Mouse (Mus musculus) thymus, postnatal 10 days (tissue): ENCODE results near the gene Unc79.

Experiments
- DNase-seq, 2 experiments: peaks; one replicate each; pipeline ENCODE4 v3.0.0; 2021; ENCODE audit warnings: low spot score in 2 of 2

Gene Unc79

DNA sequence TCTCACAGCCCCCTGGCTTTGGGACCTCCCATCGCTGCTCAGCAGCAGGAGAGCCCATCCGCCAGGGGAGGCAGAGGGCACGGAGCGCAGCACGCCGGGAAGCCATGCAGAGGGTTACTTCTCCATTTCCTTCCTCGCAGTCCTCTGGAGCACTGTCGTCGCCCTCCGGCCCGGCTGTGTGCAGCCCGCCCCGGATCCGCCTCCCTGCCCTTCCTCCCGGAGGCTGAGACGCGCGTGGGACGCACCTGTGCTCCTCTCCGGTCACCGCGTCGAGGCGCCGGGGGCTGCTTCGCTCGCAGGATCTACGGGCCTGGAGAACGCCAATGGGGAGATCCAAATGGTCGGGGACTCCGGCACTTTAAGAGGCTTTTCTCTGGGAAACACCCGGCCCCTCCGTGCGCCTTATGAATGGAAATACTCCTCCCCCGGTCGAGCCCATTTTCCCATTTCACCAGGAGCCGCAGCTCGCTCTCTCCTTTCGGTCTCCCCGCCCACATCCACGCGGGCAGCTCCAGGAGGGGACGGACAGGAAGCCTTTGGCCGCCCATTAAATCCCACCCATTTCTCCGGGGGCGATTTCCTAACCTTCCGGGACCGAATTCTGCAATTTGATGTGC lies at the start of gene Unc79:
TSS of gene Unc79 (plus strand) at position 82 of the 617 bp plus-strand sequence.
- DNase-seq = peak in 1 of 2 experiments; percentile 5

GRCm38 (mm10) chr12:102899091-102899490 lies 49.6 kb upstream of the Unc79 start, which contains the start of gene Cox8c:
Cox8c (plus strand) TSS chr12:102899316.
- no peak for DNase-seq

- no peak for DNase-seq
Measured at GRCm38 (mm10) chr12:102908191-102908590, 40.5 kb upstream of the Unc79 start.

DNA sequence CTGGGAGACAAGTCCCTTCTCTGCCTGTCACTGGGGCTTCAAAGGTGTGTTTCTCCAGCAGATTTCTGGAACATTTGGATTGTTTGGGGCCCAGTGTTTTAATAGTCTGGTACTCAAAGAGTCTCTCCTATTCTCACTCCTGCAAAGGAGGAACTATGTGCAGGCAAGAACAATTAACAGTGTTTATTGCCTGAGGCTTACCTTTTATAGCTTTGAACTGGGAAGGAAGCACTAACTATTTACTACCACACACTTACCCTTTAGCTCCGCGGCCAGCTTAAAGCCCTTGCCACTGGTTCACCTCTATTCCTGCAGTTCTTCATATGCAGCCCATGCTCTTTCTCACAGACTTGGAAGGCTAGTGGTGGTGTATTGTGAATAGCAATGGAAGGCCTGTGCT lies 32.6 kb upstream of the Unc79 start:
- DNase-seq = no peak

GRCm38 (mm10) chr12:102929764-102930163 lies 18.9 kb upstream of the Unc79 start:
- DNase-seq = no peak

DNA sequence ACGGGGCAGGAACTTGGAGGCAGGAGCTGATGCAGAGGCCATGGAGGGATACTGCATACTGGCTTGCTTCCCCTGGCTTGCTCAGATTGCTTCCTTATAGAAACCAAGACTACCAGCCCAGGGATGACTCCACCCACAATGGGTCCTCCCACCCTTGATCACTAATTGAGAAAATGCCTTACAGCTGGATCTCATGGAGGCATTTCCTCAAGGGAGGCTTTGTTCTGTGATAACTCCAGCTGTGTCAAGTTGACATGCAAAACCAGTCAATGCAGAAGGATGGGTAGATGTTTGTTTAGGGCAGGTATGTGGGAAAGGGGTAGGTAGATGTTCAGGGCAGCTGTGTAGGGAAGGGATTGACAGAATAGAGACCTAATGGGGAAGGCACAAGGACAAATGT lies 18.3 kb upstream of the Unc79 start:
- DNase-seq = no peak

GRCm38 (mm10) chr12:102930789-102931188 lies 17.9 kb upstream of the Unc79 start:
- DNase-seq = no peak

DNA sequence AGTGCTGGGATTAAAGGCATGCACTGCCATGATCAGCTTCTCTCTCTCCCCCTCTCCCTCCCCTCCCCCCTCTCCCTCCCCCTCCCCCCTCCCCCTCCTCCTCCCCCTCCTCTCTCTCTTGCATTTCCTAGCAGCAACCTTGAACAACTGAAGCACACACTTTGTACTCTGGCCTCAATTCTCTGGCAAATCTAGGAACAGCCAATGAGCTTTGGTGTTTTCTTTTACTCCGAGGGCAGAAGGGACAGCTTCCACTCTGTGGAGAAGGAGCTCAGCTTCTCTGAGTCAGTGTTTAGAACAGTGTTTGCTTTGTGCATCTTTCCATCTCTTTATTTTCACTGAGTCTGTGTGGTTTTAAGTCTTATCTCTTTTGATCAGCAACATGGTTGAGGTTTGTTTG lies 12.8 kb upstream of the Unc79 start:
- DNase-seq = no peak

GRCm38 (mm10) chr12:102945571-102945970 lies 3.1 kb upstream of the Unc79 start:
- DNase-seq = no peak

DNA sequence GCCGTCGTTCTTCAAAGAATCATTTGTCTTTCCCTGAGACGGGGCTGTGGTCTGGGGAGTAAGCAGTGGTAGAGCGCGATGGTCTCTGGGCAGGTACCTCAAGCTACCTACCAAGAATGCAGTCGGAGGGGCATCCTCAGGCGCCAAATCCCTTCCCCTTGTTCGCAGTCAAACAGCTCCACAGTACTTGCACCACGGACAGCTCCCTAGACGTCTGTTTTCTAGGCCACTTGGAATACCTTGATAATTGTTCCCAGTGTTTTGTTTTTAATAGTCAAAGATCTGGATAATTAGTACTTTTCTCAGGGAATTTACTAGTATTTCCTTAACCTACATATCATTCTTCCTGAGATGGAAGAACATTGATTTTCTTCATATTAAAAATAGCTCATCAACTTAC lies 833 bp upstream of the Unc79 start:
- DNase-seq = no peak

DNA sequence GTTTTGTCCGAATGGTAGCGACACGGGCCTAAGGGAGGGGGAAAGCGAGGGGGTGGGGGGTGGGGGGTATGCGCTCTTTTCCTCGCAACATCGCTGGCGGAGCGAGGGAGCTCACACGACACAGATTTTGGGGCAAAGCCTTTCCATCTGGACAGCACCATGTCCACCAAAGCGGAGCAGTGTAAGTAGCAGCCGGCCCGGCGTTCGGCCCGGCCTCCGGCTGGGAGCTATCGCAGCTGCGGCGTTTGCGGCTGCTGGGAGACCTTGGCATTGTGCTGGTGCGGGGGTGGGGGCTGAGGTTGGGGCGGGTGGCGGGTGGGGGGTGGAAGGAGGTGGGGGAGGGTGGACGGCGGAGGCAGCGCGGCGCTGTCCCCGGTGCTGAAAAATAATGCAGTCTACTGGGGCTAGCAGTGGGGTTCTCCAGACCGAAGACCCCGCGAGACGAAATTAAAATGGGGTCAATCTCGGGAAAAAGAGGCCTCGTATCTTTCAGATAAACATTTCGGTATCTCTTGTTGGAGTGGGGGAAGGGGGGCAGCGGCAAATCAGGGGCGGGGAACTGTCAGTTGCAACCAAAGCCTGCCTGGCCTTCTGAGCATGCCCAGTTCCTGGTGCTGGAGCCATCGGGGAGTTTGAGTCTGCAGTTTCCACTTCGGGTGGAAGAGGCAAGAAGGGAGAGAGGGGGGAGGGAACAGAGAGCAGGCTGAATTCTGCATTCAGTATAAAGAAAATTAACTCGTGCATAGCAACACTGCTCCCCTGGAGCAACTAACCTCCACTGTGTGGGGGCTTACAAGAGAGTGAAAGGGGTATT lies 943 bp downstream of the Unc79 start:
- peak in 1 of 2 experiments; percentile 29 for DNase-seq

- DNase-seq = no peak
Measured at GRCm38 (mm10) chr12:102960051-102960775, 11.6 kb downstream of the Unc79 start.

- DNase-seq = no peak
Measured at GRCm38 (mm10) chr12:102961066-102961465, 12.4 kb downstream of the Unc79 start.

DNA sequence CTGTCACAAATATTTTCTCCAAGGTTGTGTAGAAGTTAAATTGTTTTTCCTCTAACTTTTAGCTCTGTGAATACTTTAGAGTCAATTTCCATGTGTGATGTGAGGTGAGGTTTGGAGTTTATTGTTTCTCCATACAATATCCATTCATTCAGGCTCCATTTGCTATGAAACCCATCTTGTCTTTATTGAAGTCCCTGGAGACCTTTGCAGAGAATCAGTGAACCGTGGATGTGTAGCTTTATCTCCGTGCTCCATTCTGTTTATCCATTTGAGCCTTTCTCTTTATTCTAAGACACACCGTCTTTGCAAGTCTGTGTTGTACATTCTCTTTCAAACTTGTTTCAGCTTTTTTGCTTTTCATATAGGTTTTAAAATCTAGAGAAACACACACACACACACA lies 15.8 kb downstream of the Unc79 start:
- no peak for DNase-seq

- no peak for DNase-seq
Measured at GRCm38 (mm10) chr12:102980584-102980983, 31.9 kb downstream of the Unc79 start.

DNA sequence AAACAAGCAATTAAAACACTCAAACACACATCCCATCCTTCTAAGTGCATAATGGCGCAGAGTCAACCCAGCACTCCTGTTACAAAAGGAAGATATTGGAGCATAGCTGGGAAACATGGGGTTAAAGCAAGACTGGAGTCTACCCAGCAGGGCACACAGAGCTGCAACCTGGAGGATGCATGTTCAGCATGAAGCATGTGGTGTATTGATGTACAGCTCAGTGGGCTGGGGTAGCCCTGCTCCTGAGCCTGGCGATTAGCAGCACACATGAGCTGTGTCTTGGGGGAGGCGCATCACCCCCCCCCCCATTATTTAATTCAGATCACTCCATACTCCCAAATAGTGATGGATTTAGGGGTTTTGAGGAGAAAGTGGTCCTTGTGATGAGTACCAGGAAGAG lies 32.9 kb downstream of the Unc79 start:
- no peak for DNase-seq

GRCm38 (mm10) chr12:102985401-102985800 lies 36.7 kb downstream of the Unc79 start:
- DNase-seq = no peak

GRCm38 (mm10) chr12:102987736-102988135 lies 39.1 kb downstream of the Unc79 start:
- no peak for DNase-seq

- no peak for DNase-seq
Measured at GRCm38 (mm10) chr12:103008491-103008890, 59.8 kb downstream of the Unc79 start.

- no peak for DNase-seq
Measured at GRCm38 (mm10) chr12:103018161-103018560, 69.5 kb downstream of the Unc79 start.

- DNase-seq = no peak
Measured at GRCm38 (mm10) chr12:103036692-103037091, 88.0 kb downstream of the Unc79 start.

GRCm38 (mm10) chr12:103039332-103039731 lies 90.7 kb downstream of the Unc79 start:
- no peak for DNase-seq

DNA sequence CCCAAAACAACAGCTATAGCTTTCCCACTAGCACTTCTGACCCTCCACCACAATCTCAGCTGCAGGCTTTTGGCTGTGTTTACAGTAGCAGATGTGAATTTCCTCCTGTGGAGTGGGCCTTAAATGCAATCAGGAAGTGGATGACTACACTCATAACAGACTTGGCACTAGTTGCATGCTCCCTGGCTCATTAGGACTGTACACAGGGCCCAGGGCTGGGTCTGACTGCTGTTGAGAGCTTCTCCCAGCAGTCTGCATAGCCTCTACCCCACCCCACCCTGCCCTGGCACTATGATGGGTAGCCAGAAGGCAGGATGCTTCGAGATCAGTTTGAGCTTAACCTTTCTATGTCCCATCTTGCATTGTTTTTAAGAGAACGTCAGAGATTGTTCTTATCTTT lies 91.5 kb downstream of the Unc79 start:
- no peak for DNase-seq
